Mouse (Mus musculus) right cerebral cortex, adult 2 months (tissue): ENCODE data around the gene Ptpre.

Source experiments
- DNase-seq, 2 experiments: peaks; one replicate each; pipeline ENCODE4 v3.0.0; 2021 to 2022; ENCODE audit warnings: low spot score in 2 of 2

The Ptpre gene

GRCm38 (mm10) chr7:135576329-135576728 lies 39.0 kb downstream of the Ptpre start:
- DNase-seq, result no peak

DNA sequence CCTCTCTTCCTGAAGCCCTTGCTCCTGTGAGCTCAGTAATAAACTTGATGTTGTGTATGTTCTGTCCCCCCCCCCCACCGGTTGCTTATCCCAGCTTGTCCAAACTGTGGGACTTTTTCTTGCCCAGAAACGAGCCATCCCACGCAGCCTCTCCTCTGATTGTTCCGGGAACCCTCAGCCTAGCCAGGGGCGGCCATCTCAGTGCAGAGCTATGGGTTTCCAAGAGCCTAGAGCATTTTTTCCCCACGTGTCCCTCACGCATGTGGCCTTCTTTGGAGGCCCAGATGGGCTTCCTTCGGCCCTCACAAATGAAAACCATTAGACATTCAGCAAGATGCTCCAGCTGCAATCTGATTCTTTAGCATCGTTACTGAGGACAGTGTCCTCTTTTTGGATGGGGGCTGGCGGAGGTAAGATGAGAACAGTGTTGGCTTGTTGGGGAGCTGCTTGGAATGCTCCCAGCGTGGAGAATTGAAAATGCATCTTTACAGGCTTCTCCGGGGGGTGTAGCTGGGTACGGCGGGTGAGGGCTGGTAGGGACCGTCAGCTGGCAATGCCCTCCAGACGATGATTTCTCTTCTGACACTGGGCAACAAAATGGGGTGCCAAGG lies 41.5 kb downstream of the Ptpre start:
- DNase-seq, result no peak

- DNase-seq, result peak; percentile 65 to 70
Observed at GRCm38 (mm10) chr7:135580306-135581091, 43.2 kb downstream of the Ptpre start.

GRCm38 (mm10) chr7:135581128-135581527 lies 43.8 kb downstream of the Ptpre start:
- DNase-seq, result no peak

- no peak for DNase-seq
Observed at GRCm38 (mm10) chr7:135585125-135585687, 47.9 kb downstream of the Ptpre start.

- DNase-seq, result no peak
Observed at GRCm38 (mm10) chr7:135586402-135586801, 49.1 kb downstream of the Ptpre start.

DNA sequence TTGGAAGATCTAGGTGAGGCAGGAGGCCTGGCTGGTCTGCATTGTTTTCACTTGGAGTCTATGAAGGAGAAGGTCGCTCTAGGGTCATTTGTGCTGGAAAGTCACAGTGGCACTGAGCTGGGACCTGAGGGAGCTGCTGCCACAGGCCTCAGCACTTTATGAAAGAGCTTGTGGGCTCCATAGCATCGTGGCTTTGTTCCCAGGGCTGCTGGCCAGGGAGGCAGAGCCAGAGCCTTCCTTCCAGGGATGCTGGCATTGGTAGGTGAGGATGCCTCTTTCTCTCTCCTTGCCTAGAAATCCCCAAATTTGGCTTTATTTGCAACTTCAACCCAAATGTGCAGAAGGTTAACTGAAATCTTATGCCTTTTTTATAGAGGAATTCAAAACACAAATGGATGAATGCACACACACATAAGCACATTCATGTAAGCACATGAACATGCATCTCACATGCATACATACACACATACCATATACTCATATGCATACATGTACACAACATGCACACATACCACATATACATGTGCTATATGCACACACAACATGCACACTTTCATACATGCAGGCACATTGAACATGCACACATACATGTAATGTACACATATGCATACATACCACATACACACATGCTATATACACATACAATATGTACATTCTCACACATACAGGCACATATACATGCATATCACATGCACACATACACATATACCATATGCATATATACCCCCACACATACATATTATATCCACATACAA lies 50.7 kb downstream of the Ptpre start:
- no peak for DNase-seq

DNA sequence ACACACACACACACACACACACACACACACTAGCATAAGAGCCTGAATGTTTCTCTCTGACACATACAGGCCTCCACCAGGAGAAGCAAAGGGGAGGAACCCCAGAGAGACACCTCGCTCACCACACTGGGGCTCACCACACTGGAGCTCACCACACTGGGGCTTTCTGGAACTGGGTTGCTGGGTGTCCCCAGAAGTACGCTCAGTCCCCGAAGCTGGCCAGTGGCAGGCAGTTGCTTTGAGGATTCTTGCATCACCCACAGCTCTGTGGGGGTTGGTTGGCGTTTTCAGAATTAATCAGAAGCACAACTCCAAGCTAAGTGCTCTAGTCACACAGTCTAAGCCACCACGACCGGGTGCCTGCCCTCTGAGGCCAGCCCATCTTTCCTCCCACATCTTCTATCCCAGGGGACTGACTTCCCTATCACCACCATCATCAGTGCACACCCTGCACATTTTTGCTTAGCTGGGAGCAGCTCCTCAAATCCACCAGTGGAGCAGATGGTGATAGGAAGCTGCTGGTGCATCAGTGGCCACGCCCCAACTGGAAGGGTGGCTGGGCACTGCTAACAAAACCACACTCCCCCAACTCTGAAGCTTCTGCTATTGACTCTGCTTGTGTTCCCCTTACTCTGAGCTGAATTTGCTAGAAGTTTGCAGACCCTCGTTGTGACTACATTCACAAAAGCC lies 51.5 kb downstream of the Ptpre start:
- no peak for DNase-seq

DNA sequence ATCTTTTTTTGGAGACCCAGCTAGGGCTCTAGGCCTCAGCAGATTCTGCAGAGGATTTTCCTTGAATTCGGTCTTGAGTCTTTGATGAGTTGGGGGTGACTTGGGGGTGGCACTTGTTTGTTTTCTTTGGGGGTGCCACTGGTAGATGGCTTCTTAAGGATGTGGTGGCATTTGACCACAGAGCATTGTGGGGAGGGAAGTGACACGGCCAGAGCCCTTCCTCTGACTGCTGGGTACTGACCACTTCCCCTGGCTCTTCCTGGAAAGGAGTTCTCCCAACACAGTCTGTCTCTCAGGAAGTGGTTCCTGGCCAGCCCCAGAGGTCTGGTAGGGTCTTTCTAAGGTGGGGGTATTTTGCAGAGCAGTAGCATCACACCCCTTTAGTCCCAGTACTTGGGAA lies 54.2 kb downstream of the Ptpre start:
- DNase-seq, result no peak

DNA sequence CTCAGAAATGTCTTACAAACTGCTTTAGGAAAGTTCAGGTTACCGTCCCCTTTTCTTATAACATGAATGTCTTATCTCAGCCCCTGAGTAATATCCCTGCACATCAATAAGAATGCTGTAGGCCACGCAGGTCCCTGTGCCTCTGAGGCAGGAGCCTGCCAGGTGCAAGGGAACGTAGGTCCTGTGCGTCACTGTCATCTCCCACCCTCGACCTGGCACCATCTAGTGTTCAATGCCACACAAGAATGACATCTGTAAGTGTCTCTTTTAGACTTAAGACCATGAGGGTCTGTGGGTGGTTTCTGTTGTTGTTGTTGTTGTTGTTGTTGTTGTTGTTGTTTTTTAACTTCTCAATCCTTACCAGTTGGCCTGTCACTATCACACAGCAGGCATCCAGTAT lies 56.0 kb downstream of the Ptpre start:
- DNase-seq, result no peak

DNA sequence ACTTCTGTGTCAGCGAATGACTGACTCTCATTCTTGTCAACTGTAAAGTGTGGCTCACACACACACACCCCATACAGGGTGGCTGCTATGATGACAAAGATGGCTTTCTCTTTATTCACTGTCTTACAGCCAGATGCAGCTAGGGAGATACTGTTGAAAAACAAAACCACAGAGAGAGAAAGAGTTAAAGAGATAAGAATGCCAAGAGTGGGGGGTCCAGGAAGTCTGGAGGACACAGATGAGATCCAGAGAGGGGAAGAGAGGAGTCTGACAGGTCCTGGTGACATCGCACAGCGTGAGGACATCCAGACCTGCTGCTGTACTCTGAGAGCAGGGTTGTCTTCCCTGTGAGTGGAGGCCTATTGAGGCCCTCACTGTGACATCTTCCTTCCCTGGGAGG lies 56.5 kb downstream of the Ptpre start:
- DNase-seq, result no peak

DNA sequence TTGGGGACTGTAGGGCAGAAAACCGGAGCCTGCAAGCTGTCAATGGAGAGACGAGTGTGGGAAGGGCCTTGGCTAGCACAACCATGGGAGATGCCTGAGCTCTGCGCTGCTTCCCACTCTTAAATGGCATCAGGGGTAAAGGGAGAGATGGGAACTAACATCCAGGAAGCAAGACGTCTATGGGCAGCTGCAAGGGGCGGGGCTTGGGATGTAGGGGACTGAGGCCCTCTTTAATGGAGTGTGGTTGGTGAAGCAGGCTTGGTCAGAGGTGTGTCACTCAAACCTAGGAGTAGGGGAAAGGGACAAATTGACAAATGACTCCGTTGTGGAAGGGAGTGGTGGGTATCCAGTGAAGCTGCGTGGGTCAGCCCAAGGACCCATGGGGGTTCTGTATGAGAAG lies 57.4 kb downstream of the Ptpre start:
- no peak for DNase-seq

DNA sequence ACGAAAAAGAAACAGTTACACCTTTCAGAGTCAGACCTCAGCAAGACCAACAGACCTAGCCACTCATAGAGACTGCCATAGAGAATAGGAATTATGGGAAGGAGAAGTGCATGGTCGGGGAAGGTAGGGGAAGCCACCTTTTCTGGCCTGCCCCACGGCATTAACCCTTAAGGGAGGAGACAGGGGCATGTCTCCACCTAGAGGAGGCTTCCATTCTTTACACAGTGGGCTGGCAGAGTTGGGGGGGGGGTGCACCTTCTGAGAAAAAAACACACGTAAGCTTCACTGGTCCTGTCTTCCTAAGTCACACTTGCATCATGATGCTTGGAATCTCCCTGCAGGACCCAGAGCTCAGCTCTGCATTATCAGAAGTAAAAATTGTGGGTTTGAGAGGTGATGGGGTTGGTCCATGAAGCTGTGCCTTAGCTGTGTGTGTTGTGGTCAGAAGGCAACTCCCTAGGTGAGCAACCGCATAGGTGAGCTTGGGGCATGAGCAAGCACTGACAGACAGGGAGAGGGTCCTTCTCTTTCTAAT lies 58.4 kb downstream of the Ptpre start:
- DNase-seq, result no peak

GRCm38 (mm10) chr7:135597006-135597405 lies 59.7 kb downstream of the Ptpre start:
- no peak for DNase-seq

- DNase-seq, result no peak
Observed at GRCm38 (mm10) chr7:135597604-135598289, 60.5 kb downstream of the Ptpre start.

- DNase-seq, result no peak
Observed at GRCm38 (mm10) chr7:135598303-135598855, 61.1 kb downstream of the Ptpre start.

- DNase-seq, result no peak
Observed at GRCm38 (mm10) chr7:135600076-135600475, 62.8 kb downstream of the Ptpre start.

- DNase-seq, result no peak
Observed at GRCm38 (mm10) chr7:135601607-135602006, 64.3 kb downstream of the Ptpre start.

DNA sequence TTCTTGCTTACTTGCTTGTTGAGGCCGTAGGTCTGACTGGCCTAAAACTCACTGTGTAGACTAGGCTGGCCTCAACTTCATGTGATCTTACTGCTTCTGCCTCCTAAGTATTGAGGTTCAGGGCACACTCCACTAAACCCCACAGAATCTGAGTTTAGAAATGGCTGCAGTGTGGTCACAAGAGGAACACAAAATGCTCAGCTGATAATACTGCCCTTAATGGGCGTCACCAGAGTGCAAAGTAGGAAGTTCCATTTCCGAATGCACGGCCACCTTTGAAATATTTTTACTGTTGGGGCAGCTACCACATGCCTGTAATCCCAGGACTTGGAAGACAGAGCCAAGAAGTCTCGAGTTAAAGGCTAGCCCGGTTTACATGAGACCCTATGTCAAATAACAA lies 65.0 kb downstream of the Ptpre start:
- no peak for DNase-seq

DNA sequence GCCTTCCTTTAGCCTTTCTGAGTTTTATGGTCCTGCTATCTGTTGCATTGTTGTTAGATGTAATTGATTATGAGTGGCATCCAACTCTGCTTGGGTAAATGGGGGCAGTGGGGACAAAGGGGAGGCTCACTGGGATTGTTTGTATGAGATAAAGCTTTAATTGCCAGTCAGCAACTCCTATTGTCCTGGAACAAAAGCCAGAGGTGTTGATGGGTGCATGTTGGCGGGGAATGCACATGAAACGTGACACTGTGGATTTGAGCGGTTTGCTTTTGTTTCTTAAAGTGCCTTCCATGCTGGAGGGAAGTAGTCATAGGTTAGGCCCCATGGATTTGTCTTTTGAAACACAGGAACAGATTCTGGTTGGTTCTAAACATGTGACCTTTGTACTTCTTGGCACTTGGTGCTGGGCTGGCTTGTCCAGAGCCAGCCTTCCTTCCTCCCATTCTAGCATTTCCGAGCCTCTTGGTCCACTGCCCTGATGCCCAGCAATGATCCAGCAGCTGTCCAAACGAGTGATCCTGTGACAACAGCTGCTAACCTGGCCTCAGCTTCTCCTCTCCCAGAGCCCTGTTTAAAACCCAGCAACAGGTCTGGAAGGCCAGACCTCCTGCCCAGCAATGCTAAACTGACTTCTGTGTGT lies 65.7 kb downstream of the Ptpre start:
- no peak for DNase-seq
